14 mouse cellular contexts compared by ENCODE assay signal in genomic region chr12:77193225-77193716, GRCm38 (mm10). TPM values are rescaled to one million over a fixed set of nuclear protein-coding genes. Genes with fewer than 3 reads are reported as not detected.
A peak's percentile ranks its signal among the peaks of the same experiment; 100 is the strongest.
DNase-seq lines count a peak whose midpoint lies in the region; ATAC-seq and TF ChIP-seq lines count a peak whose summit lies in the region.
"Had no signal": no experiment of that assay in that cellular context is flagged by ENCODE, and none has a peak within 500 bp of the region (broad histone marks: within the 10 kb centered on the region; RNA-seq: fewer than 3 reads in every experiment).

No protein-coding gene starts in this region.

- H3K4me2 ChIP-seq in heart, postnatal 0 days (ENCODE audit: low read depth, low read length): no peak overlapping the region
- H3K4me2 ChIP-seq in kidney, embryonic 16.5 days (replicated peaks; ENCODE audit: low read depth, low read length): no peak overlapping the region

- no peak overlapping the region for H3K9ac ChIP-seq in heart, postnatal 0 days (replicated peaks; ENCODE audit: low read depth, low read length)
- no peak overlapping the region for H3K9ac ChIP-seq in kidney, embryonic 16.5 days (replicated peaks; ENCODE audit: low read length)
- H3K9ac ChIP-seq: liver, postnatal 0 days had no signal

- H3K36me3 ChIP-seq in heart, postnatal 0 days (replicated peaks; ENCODE audit: control insufficient read depth, insufficient read depth, low read length): no peaks in the 10 kb centered on the region
- no peaks in the 10 kb centered on the region for H3K36me3 ChIP-seq in kidney, embryonic 16.5 days (ENCODE audit: insufficient read depth, low read length)
- H3K36me3 ChIP-seq: limb, embryonic 10.5 days had no signal

- no peaks in the 10 kb centered on the region for H3K9me3 ChIP-seq in heart, postnatal 0 days (replicated peaks; ENCODE audit: control insufficient read depth, low read length)
- no peaks in the 10 kb centered on the region for H3K9me3 ChIP-seq in kidney, embryonic 16.5 days (ENCODE audit: low read length)
- H3K9me3 ChIP-seq: limb, embryonic 10.5 days had no signal

- no peak overlapping the region for H3K27ac ChIP-seq in heart, postnatal 0 days (ENCODE audit: low read depth)
- H3K27ac ChIP-seq in kidney, embryonic 16.5 days (ENCODE audit: low read length): no peak overlapping the region
- H3K27ac ChIP-seq: limb, embryonic 10.5 days had no signal

- TF ChIP-seq EP300 in heart, postnatal 0 days (IDR thresholded peaks at IDR 0.05; ENCODE audit: low read depth): no peak

- peak; percentile 84 for ATAC-seq in heart, postnatal 0 days (ENCODE audit: insufficient read depth, low read depth)
- no peak for ATAC-seq in kidney, embryonic 16.5 days (ENCODE audit: low FRiP score, low TSS enrichment)
- ATAC-seq: liver, postnatal 0 days; midbrain, embryonic 16.5 days had no signal

- DNase-seq in thymus, postnatal 14 days: peak; percentile 41
- DNase-seq in thymus, adult 18-20 months: no peak
- peak; percentile 30 for DNase-seq in heart, postnatal 0 days (ENCODE audit: low spot score)
- peak; percentile 29 for DNase-seq in lung, postnatal 10 days
- DNase-seq in thymus, postnatal 4 days: peak; percentile 40
- no peak for DNase-seq in adrenal gland, postnatal 25 days
- no peak for DNase-seq in right cerebral cortex, postnatal 10 days (ENCODE audit: low spot score in 2 of 2)
- DNase-seq: embryo, embryonic 11 days; kidney, adult 2 months; liver, postnatal 0 days; spleen, adult 18-20 months had no signal

- no peaks in the 10 kb centered on the region for H3K27me3 ChIP-seq in heart, postnatal 0 days (ENCODE audit: control insufficient read depth, insufficient read depth, low read length)
- no peaks in the 10 kb centered on the region for H3K27me3 ChIP-seq in kidney, embryonic 16.5 days (ENCODE audit: insufficient read depth, low read length)

- H3K4me1 ChIP-seq in heart, postnatal 0 days (ENCODE audit: control insufficient read depth, insufficient read depth): peaks cover 4% of the 10 kb centered on the region; the same call in 1 of the 2 replicates
- no peaks in the 10 kb centered on the region for H3K4me1 ChIP-seq in kidney, embryonic 16.5 days (ENCODE audit: insufficient read depth, low read length)

- no peak overlapping the region for H3K4me3 ChIP-seq in heart, postnatal 0 days (ENCODE audit: low read depth, low read length)
- H3K4me3 ChIP-seq in kidney, embryonic 16.5 days (ENCODE audit: low read length): no peak overlapping the region
- H3K4me3 ChIP-seq: limb, embryonic 10.5 days had no signal

- TF ChIP-seq CTCF in heart, postnatal 0 days (IDR thresholded peaks at IDR 0.05; ENCODE audit: low read depth): no peak

- 33% methylated on average over 4 of the region's 4 CpGs for WGBS in heart, postnatal 0 days
- WGBS in kidney, embryonic 16.5 days: 64% methylated on average over 4 of the region's 4 CpGs

RNA-seq across cellular contexts. Expression of gene Fut8, which starts 44.7 kb away (rescaled TPM):
- total RNA-seq in heart, postnatal 0 days (2014; rRNA removed; ENCODE audit: low replicate concordance): 12.7 and 20.2 TPM in 2 replicates
- 11.1 and 11.5 TPM in 2 replicates for polyA plus RNA-seq in heart, postnatal 0 days (2015; fragmentation: Nextera tagmentation; extraction: Ambion mirVana)
- 24.3 and 25.4 TPM in 2 replicates for polyA plus RNA-seq in kidney, embryonic 16.5 days (2015; fragmentation: Nextera tagmentation; extraction: Ambion mirVana)
- total RNA-seq in adrenal gland, postnatal 25 days (2021): 41.2 and 47.7 TPM in 2 replicates

Comparison
In these comparisons a context has a peak if more than half of its experiments do, and no peak if none do; other contexts are left out.
1. DNase-seq: peak in thymus, postnatal 14 days (single experiment), heart, postnatal 0 days (single experiment), lung, postnatal 10 days (single experiment) and thymus, postnatal 4 days (single experiment); none in thymus, adult 18-20 months (0 of 2), adrenal gland, postnatal 25 days (single experiment) and right cerebral cortex, postnatal 10 days (0 of 2).